24 mouse cellular contexts compared by ENCODE assay signal in genomic region chr3:100535902-100536301, GRCm38 (mm10). TPM values are rescaled to one million over a fixed set of nuclear protein-coding genes. Genes with fewer than 3 reads are reported as not detected.
A peak's percentile ranks its signal among the peaks of the same experiment; 100 is the strongest.
DNase-seq lines count a peak whose midpoint lies in the region; ATAC-seq and TF ChIP-seq lines count a peak whose summit lies in the region.
"Had no signal": no experiment of that assay in that cellular context is flagged by ENCODE, and none has a peak within 500 bp of the region (broad histone marks: within the 10 kb centered on the region; RNA-seq: fewer than 3 reads in every experiment).

No protein-coding gene starts in this region.

- TF ChIP-seq CTCF in liver, adult 2 months (IDR thresholded peaks at IDR 0.05; ENCODE audit: low read depth, low read length): no peak
- TF ChIP-seq CTCF in lung, adult 2 months (IDR thresholded peaks at IDR 0.05; ENCODE audit: insufficient read depth, low read length): no peak
- no peak for TF ChIP-seq CTCF in stomach, postnatal 0 days (IDR thresholded peaks at IDR 0.05; ENCODE audit: low read depth)

- no peak overlapping the region for H3K4me3 ChIP-seq in liver, adult 2 months (ENCODE audit: insufficient read depth, low read depth, low read length)
- H3K4me3 ChIP-seq in lung, embryonic 16.5 days (ENCODE audit: low read length): no peak overlapping the region
- H3K4me3 ChIP-seq in lung, adult 2 months (replicated peaks; ENCODE audit: extremely low read depth, low read depth, low read length): no peak overlapping the region
- no peak overlapping the region for H3K4me3 ChIP-seq in stomach, postnatal 0 days (ENCODE audit: low read depth, low read length)
- H3K4me3 ChIP-seq: embryonic facial prominence, embryonic 13.5 days; embryonic facial prominence, embryonic 15.5 days; erythroblast, embryonic 14.5 days; forebrain, embryonic 10.5 days; forebrain, embryonic 12.5 days had no signal

- H3K9ac ChIP-seq in liver, adult 2 months (ENCODE audit: low read depth, low read length): no peak overlapping the region
- H3K9ac ChIP-seq in lung, embryonic 16.5 days (ENCODE audit: low read length): no peak overlapping the region
- no peak overlapping the region for H3K9ac ChIP-seq in stomach, postnatal 0 days (ENCODE audit: low read length)
- H3K9ac ChIP-seq: embryonic facial prominence, embryonic 13.5 days; embryonic facial prominence, embryonic 15.5 days; forebrain, embryonic 12.5 days had no signal

- 21% methylated on average over 4 of the region's 4 CpGs for WGBS in liver, adult 2 months
- WGBS in lung, embryonic 16.5 days: 40% methylated on average over 4 of the region's 4 CpGs
- 56% methylated on average over 4 of the region's 4 CpGs for WGBS in lung, adult 2 months
- 50% methylated on average over 4 of the region's 4 CpGs for WGBS in stomach, postnatal 0 days

- TF ChIP-seq EP300 in stomach, postnatal 0 days (optimal IDR thresholded peaks at IDR 0.05): no peak

- H3K36me3 ChIP-seq in liver, adult 2 months (ENCODE audit: control insufficient read depth, insufficient read depth, low read length): no peaks in the 10 kb centered on the region
- no peaks in the 10 kb centered on the region for H3K36me3 ChIP-seq in lung, embryonic 16.5 days (ENCODE audit: control insufficient read depth, insufficient read depth, low read length)
- H3K36me3 ChIP-seq in stomach, postnatal 0 days (ENCODE audit: control insufficient read depth, insufficient read depth, low read length): no peaks in the 10 kb centered on the region
- H3K36me3 ChIP-seq: embryonic facial prominence, embryonic 13.5 days; embryonic facial prominence, embryonic 15.5 days; forebrain, embryonic 10.5 days; forebrain, embryonic 12.5 days had no signal

- H3K79me2 ChIP-seq in liver, adult 2 months (ENCODE audit: control insufficient read depth, insufficient read depth, low read length): no peaks in the 10 kb centered on the region

- no peak for TF ChIP-seq POLR2A in liver, adult 2 months (IDR thresholded peaks at IDR 0.05; ENCODE audit: extremely low read depth, insufficient read depth, low read length)
- TF ChIP-seq POLR2A in lung, adult 2 months (IDR thresholded peaks at IDR 0.05; ENCODE audit: borderline replicate concordance, extremely low read depth, low read depth, low read length): no peak

- no peak overlapping the region for H3K4me2 ChIP-seq in lung, embryonic 16.5 days (ENCODE audit: low read depth, low read length)
- H3K4me2 ChIP-seq in stomach, postnatal 0 days (replicated peaks; ENCODE audit: low read depth): no peak overlapping the region
- H3K4me2 ChIP-seq: embryonic facial prominence, embryonic 13.5 days; embryonic facial prominence, embryonic 15.5 days; forebrain, embryonic 12.5 days had no signal

- DNase-seq in liver, adult 2 months (ENCODE audit: extremely low read depth, low read depth, low spot score): peak; percentile 30
- no peak for DNase-seq in liver
- no peak for DNase-seq in lung, postnatal 10 days
- peak; percentile 43 for DNase-seq in lung, postnatal 25 days (ENCODE audit: low spot score)
- DNase-seq in lung, adult 2 months: no peak
- DNase-seq in stomach, postnatal 0 days (ENCODE audit: low spot score): no peak
- DNase-seq in heart, postnatal 14 days: no peak
- DNase-seq: adrenal gland, adult 2 months; adrenal gland, postnatal 10 days; adrenal gland, postnatal 25 days; cerebellum, adult 11 months; cerebellum, adult 18-20 months; cerebellum, adult 8-10 months; cerebellum, adult 9-11 months; cerebellum, postnatal 14 days; cerebellum, postnatal 36 days; embryo, embryonic 11 days had no signal

- no peaks in the 10 kb centered on the region for H3K9me3 ChIP-seq in lung, embryonic 16.5 days (ENCODE audit: control insufficient read depth, low read length)
- H3K9me3 ChIP-seq in stomach, postnatal 0 days (ENCODE audit: control insufficient read depth, low read length): no peaks in the 10 kb centered on the region
- H3K9me3 ChIP-seq: embryonic facial prominence, embryonic 13.5 days; embryonic facial prominence, embryonic 15.5 days; forebrain, embryonic 10.5 days; forebrain, embryonic 12.5 days had no signal

- no peaks in the 10 kb centered on the region for H3K27me3 ChIP-seq in liver, adult 2 months (ENCODE audit: control insufficient read depth, insufficient read depth, low read length)
- H3K27me3 ChIP-seq in lung, embryonic 16.5 days (ENCODE audit: control insufficient read depth, insufficient read depth, low read depth, low read length): no peaks in the 10 kb centered on the region
- H3K27me3 ChIP-seq in stomach, postnatal 0 days (ENCODE audit: control insufficient read depth, insufficient read depth, low read length): no peaks in the 10 kb centered on the region
- H3K27me3 ChIP-seq: embryonic facial prominence, embryonic 13.5 days; embryonic facial prominence, embryonic 15.5 days; forebrain, embryonic 12.5 days had no signal

- no peaks in the 10 kb centered on the region for H3K4me1 ChIP-seq in liver, adult 2 months (ENCODE audit: control insufficient read depth, insufficient read depth, low read length)
- no peaks in the 10 kb centered on the region for H3K4me1 ChIP-seq in lung, embryonic 16.5 days (replicated peaks; ENCODE audit: control insufficient read depth, insufficient read depth, low read length)
- no peaks in the 10 kb centered on the region for H3K4me1 ChIP-seq in lung, adult 2 months (ENCODE audit: control insufficient read depth, insufficient read depth, low read length)
- H3K4me1 ChIP-seq in stomach, postnatal 0 days (replicated peaks; ENCODE audit: control insufficient read depth, insufficient read depth): no peaks in the 10 kb centered on the region; the same call in 1 of the 2 replicates
- H3K4me1 ChIP-seq: embryonic facial prominence, embryonic 13.5 days; embryonic facial prominence, embryonic 15.5 days; forebrain, embryonic 12.5 days had no signal

- ATAC-seq in lung, embryonic 16.5 days (ENCODE audit: low read depth): 0 out of 2 replicates have a peak, but pooled peaks have one; percentile 31
- peak; percentile 38; the same call in 1 of the 2 replicates for ATAC-seq in stomach, postnatal 0 days (ENCODE audit: low FRiP score, low TSS enrichment)
- ATAC-seq: forebrain, embryonic 14.5 days had no signal

- intact Hi-C loops in heart, postnatal 14 days (cut with DNase I): no loop called here

- H3K27ac ChIP-seq in liver, adult 2 months (replicated peaks; ENCODE audit: insufficient read depth, low read depth, low read length): no peak overlapping the region
- H3K27ac ChIP-seq in lung, embryonic 16.5 days (ENCODE audit: low read length): no peak overlapping the region
- no peak overlapping the region for H3K27ac ChIP-seq in stomach, postnatal 0 days (replicated peaks)
- H3K27ac ChIP-seq: embryonic facial prominence, embryonic 13.5 days; embryonic facial prominence, embryonic 15.5 days; forebrain, embryonic 10.5 days; forebrain, embryonic 12.5 days had no signal

RNA-seq across cellular contexts. Expression of gene Tent5c, which starts 46.8 kb away (rescaled TPM):
- 6.7 and 9.4 TPM in 2 replicates for total RNA-seq in liver, adult 2 months (2014; rRNA removed)
- 2.3 and 3.1 TPM in 2 replicates for polyA plus RNA-seq in liver, adult 2 months (2012; rRNA removed)
- polyA plus RNA-seq in lung, embryonic 16.5 days (2015; fragmentation: Nextera tagmentation; extraction: Ambion mirVana): 13.2 and 15.9 TPM in 2 replicates
- polyA plus RNA-seq in lung, adult 2 months (2012; rRNA removed): 11.4 and 12.1 TPM in 2 replicates
- polyA plus RNA-seq in stomach, postnatal 0 days (2015; fragmentation: Nextera tagmentation; extraction: Ambion mirVana): 2.5 and 2.8 TPM in 2 replicates
- total RNA-seq in heart, postnatal 14 days (2021): 100 to 1,000 TPM in 1 of 2 experiments, 10 to 100 TPM in 1; 87.7 to 105 TPM

Comparison
In these comparisons a context has a peak if more than half of its experiments do, and no peak if none do; other contexts are left out.
1. DNase-seq: peak in liver, adult 2 months (single experiment) and lung, postnatal 25 days (single experiment); none in liver (single experiment), lung, postnatal 10 days (single experiment), lung, adult 2 months (single experiment), stomach, postnatal 0 days (single experiment) and heart, postnatal 14 days (0 of 2).